Mouse (Mus musculus) forebrain, embryonic 13.5 days (tissue): ENCODE results near the gene Zfp462. TPM values are rescaled to one million over a fixed set of nuclear protein-coding genes. Genes with fewer than 3 reads are reported as not detected.
"Not testable (repeated sequence)": the region's sequence is repeated elsewhere in the genome, so short reads cannot be mapped to it uniquely, and the experiment has no call there.

Experiments
- ATAC-seq: fragments of 200-750 bp; cut with Nextera tagmentation; 2 replicates; pipeline ENCODE4 v1.8.0; 2017
- H3K27ac ChIP-seq: fragments of 300-500 bp; sonication (generic); 2 replicates; pipeline ENCODE4 v1.5.1; 2015; ENCODE audit warnings: inconsistent platforms, mild to moderate bottlenecking, moderate library complexity
- H3K27me3 ChIP-seq: fragments of 300-500 bp; sonication (generic); 2 replicates; pipeline ENCODE4 v1.6.1; 2015; ENCODE audit warnings: mild to moderate bottlenecking, inconsistent platforms
- H3K36me3 ChIP-seq: fragments of 300-500 bp; sonication (generic); 2 replicates; pipeline ENCODE4 v1.6.1; 2015; ENCODE audit warnings: mild to moderate bottlenecking, inconsistent platforms; ENCODE audit not compliant: poor library complexity, severe bottlenecking
- H3K4me1 ChIP-seq: fragments of 300-500 bp; sonication (generic); 2 replicates; pipeline ENCODE4 v1.6.1; 2015; ENCODE audit warnings: inconsistent platforms
- H3K4me2 ChIP-seq: fragments of 300-500 bp; sonication (generic); 2 replicates; pipeline ENCODE4 v1.6.1; 2015; ENCODE audit warnings: inconsistent platforms, mild to moderate bottlenecking, moderate library complexity
- H3K4me3 ChIP-seq: fragments of 300-500 bp; sonication (generic); 2 replicates; pipeline ENCODE4 v1.5.1; 2015; ENCODE audit warnings: mild to moderate bottlenecking, inconsistent platforms
- H3K9ac ChIP-seq: fragments of 300-500 bp; sonication (generic); 2 replicates; pipeline ENCODE4 v1.6.1; 2015; ENCODE audit warnings: mild to moderate bottlenecking, inconsistent platforms
- H3K9me3 ChIP-seq: fragments of 300-500 bp; sonication (generic); replicated peaks from 2 replicates; pipeline ENCODE4 v1.6.1; 2016; ENCODE audit warnings: inconsistent platforms
- WGBS: fragments of 180-500 bp; shearing (Covaris S2); methylation state at CpG from one replicate; pipeline ENCODE4 v1.1.7; 2015; 5-methylcytosine and 5-hydroxymethylcytosine counted together
- polyA plus RNA-seq: library from polyadenylated mRNA; unstranded; fragments of >200 nt; fragmentation: Nextera tagmentation; extraction: Ambion mirVana; gene quantifications from 2 replicates; pipeline ENCODE4 v1.2.1, GENCODE M21; 2015

Gene Zfp462
- polyA plus RNA-seq: 23.1 and 24.6 TPM in 2 replicates

DNA sequence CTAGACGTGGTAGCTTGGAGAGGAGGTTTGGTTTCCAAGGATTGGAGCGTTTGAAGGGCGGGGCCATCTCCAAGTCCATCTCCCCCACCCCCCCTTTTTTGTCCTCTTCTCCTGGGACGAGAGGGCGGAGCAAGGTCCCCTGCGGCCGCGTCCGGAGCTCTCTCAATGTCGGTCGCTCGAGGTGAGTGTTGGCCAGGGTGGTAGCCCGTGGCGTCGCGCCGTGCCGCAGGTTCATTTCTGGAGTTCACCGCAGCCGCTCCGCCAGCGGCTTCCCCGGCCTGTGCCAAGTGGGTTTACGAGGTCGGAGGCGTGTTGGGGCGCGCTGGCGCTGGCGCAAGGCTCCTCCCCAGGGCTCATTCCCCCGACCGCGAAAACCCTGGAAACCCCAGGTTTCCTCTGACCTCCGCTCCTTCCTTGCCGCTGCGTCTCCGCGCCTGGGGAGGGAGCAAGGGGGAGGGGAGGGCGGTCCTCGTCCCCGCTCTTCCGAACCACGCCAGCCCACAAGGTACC is at the start of gene Zfp462:
Zfp462 (plus strand) TSS at position 128 of the 510 bp plus-strand sequence.
- WGBS: 0% methylated on average over 38 of the region's 43 CpGs
- ATAC-seq: peak; percentile 32

GRCm38 (mm10) chr4:54896017-54896416 is 48.8 kb upstream of the Zfp462 start:
- Histone ChIP-seq H3K9me3 (no peaks in the 10 kb centered on the region), H3K4me3 (no peak overlapping the region), H3K27ac (no peak overlapping the region), H3K27me3 (no peaks in the 10 kb centered on the region), H3K4me1 (peaks cover 8% of the 10 kb centered on the region), H3K36me3 (no peaks in the 10 kb centered on the region), H3K4me2 (no peak overlapping the region), H3K9ac (no peak overlapping the region)
- ATAC-seq: 0 out of 2 replicates have a peak, but pooled peaks have one; percentile 33
- 76% methylated on average over 4 of the region's 4 CpGs for whole genome bisulfite sequencing

More for the DNA sequence above, at the start of gene Zfp462:
- H3K9ac ChIP-seq: peak within 1 kb of the TSS; percentile 98
- H3K9me3 ChIP-seq: no peaks in the 10 kb centered on the region
- H3K4me3 ChIP-seq: peak within 1 kb of the TSS; percentile 85
- H3K4me1 ChIP-seq: peaks cover 10% of the 10 kb centered on the region
- peak within 1 kb of the TSS; percentile 78 for H3K4me2 ChIP-seq
- no peaks in the 10 kb centered on the region for H3K27me3 ChIP-seq
- H3K27ac ChIP-seq: peak within 1 kb of the TSS; percentile 100
- no peaks in the 10 kb centered on the region for H3K36me3 ChIP-seq

- Histone ChIP-seq H3K27ac (no peak overlapping the region), H3K9me3 (no peaks in the 10 kb centered on the region), H3K36me3 (no peaks in the 10 kb centered on the region), H3K4me3 (no peak overlapping the region), H3K4me1 (no peaks in the 10 kb centered on the region), H3K4me2 (no peak overlapping the region), H3K27me3 (no peaks in the 10 kb centered on the region), H3K9ac (no peak overlapping the region)
- WGBS: 92% methylated on average over 8 of the region's 8 CpGs
- ATAC-seq: no peak
Observed at GRCm38 (mm10) chr4:54904641-54905040, 40.2 kb upstream of the Zfp462 start.

DNA sequence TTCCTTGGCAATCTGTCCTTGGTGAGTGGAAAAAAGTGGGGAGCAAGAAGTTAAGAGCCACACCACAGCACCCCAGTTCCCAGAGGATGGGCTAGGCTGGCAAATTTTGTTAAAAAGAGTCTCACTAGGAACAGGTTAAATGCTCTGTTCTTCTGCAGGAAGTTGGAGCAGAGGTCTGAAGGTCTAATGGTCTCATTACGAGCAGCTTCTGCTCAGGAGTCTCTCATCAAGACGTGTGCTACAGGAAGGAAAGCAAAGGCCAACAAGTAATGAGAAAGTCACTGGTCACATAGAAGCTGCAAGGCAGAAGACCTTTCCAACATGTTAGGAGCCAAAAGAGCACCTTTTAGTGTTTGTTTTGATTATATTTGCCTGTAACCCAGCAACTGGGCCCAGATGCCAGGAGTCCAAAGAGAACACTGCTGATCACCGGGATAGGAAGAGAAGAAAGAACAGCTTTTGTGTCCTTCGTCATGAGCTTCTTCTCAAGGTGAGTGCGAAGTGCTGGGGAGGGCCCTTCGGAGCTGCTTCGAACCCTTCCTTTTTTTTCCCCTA is 39.4 kb upstream of the Zfp462 start:
- Histone ChIP-seq H3K9me3 (no peaks in the 10 kb centered on the region), H3K36me3 (no peaks in the 10 kb centered on the region), H3K27me3 (no peaks in the 10 kb centered on the region), H3K27ac (no peak overlapping the region), H3K4me3 (no peak overlapping the region), H3K9ac (no peak overlapping the region), H3K4me2 (no peak overlapping the region), H3K4me1 (no peaks in the 10 kb centered on the region)
- no peak for ATAC-seq
- WGBS: 89% methylated on average over 7 of the region's 7 CpGs

GRCm38 (mm10) chr4:54910300-54910699 is 34.5 kb upstream of the Zfp462 start:
- Histone ChIP-seq H3K4me1 (no peaks in the 10 kb centered on the region), H3K9me3 (no peaks in the 10 kb centered on the region), H3K27ac (no peak overlapping the region), H3K36me3 (no peaks in the 10 kb centered on the region), H3K27me3 (no peaks in the 10 kb centered on the region), H3K4me3 (no peak overlapping the region), H3K4me2 (no peak overlapping the region), H3K9ac (no peak overlapping the region)
- WGBS: 86% methylated on average over 3 of the region's 3 CpGs
- ATAC-seq: no peak

GRCm38 (mm10) chr4:54918276-54918675 is 26.6 kb upstream of the Zfp462 start:
- no peaks in the 10 kb centered on the region for H3K27me3 ChIP-seq
- no peaks in the 10 kb centered on the region for H3K4me1 ChIP-seq
- 84% methylated on average over 3 of the region's 3 CpGs for WGBS
- H3K27ac ChIP-seq: no peak overlapping the region
- H3K36me3 ChIP-seq: no peaks in the 10 kb centered on the region
- H3K4me2 ChIP-seq: no peak overlapping the region
- H3K4me3 ChIP-seq: no peak overlapping the region
- H3K9ac ChIP-seq: no peak overlapping the region
- no peak for ATAC-seq
- H3K9me3 ChIP-seq: no peaks in the 10 kb centered on the region

- H3K9ac ChIP-seq: no peak overlapping the region
- no peaks in the 10 kb centered on the region for H3K27me3 ChIP-seq
- ATAC-seq: no peak
- no peak overlapping the region for H3K4me2 ChIP-seq
- H3K27ac ChIP-seq: no peak overlapping the region
- no peak overlapping the region for H3K4me3 ChIP-seq
- H3K4me1 ChIP-seq: no peaks in the 10 kb centered on the region
- H3K9me3 ChIP-seq: no peaks in the 10 kb centered on the region
- H3K36me3 ChIP-seq: no peaks in the 10 kb centered on the region
- 90% methylated on average over 2 of the region's 2 CpGs for WGBS
Observed at GRCm38 (mm10) chr4:54923386-54923785, 21.5 kb upstream of the Zfp462 start.

DNA sequence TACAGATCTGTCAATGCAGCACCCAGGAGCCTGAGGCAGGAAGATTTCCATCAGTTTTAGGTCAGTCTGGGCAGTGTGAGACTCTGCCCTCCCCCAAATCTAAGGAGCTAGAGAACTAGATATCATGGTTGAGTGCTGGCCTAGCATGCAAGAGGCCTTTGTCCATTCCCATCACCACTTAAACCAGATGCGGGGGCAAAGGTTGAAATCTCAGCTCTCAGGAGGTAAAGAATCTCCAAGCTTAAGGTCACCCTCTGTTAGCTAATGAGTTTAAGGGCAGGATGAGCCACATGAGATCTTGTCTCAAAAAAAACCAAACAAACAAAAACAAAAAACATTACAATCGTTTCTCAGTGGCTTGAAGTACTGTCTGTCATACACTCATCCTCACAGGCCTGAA is 20.5 kb upstream of the Zfp462 start:
- ATAC-seq: no peak
- WGBS: 87% methylated on average over 2 of the region's 2 CpGs
- Histone ChIP-seq H3K4me1 (no peaks in the 10 kb centered on the region), H3K9me3 (no peaks in the 10 kb centered on the region), H3K9ac (no peak overlapping the region), H3K4me2 (no peak overlapping the region), H3K27me3 (no peaks in the 10 kb centered on the region), H3K4me3 (no peak overlapping the region), H3K27ac (no peak overlapping the region), H3K36me3 (no peaks in the 10 kb centered on the region)

DNA sequence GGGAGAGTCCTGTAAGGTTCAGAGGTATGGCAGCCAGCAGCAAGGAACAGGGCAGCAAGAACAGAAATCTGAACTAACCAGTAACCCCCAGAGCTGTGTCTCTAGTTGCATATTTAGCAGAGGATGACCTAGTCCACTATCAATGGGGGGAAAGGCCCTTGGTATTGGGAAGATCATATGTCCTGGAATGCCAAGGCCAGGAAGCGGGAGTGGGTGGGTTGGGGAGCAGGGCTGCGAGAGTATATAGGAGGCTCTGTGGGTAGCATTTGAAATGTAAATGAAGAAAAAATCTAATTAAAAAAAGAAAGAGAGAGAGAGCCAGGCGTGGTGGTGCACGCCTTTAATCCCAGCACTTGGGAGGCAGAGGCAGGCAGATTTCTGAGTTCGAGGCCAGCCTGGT is 18.4 kb upstream of the Zfp462 start:
- not testable (repeated sequence) for ATAC-seq, H3K4me1 ChIP-seq, H3K36me3 ChIP-seq, H3K27ac ChIP-seq, H3K9me3 ChIP-seq, H3K4me2 ChIP-seq, H3K4me3 ChIP-seq, H3K27me3 ChIP-seq, H3K9ac ChIP-seq
- WGBS: 83% methylated on average over 5 of the region's 5 CpGs

DNA sequence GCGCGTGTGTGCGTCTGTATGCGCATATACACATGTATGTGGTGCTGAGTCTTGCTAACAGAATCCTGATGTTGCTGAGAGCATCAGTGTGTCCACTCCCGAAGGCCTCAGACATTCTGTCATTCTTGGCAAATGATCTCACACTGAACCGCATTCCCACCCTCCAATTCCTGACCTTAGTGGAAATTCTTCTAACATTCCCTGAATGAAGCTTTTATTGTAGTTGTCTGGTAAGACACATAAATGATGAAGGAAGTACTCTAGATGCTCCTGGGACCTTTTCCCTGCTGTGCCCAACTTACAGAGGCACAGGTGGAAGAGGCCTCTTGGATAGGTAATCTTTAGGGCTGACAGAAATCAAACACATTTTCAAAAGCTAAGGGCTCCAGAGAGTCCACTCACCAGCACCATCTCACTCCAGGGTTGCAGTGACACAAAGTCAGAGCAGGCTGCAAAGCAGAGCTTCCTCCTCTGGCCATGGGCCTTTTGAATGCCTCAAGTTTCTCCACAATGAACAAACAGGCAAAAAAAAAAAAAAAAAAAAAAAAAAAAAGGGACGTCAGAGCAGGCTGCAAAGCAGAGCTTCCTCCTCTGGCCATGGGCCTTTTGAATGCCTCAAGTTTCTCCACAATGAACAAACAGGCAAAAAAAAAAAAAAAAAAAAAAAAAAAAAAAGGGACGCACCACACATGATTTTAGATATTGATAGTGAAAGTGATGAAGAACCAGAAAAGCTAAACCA is 17.4 kb upstream of the Zfp462 start:
- H3K9ac ChIP-seq, H3K27me3 ChIP-seq, H3K4me3 ChIP-seq, H3K36me3 ChIP-seq, H3K27ac ChIP-seq, H3K4me1 ChIP-seq, H3K9me3 ChIP-seq, ATAC-seq, H3K4me2 ChIP-seq: not testable (repeated sequence)
- 84% methylated on average over 8 of the region's 8 CpGs for WGBS

- Histone ChIP-seq H3K4me2 (no peak overlapping the region), H3K27me3 (no peaks in the 10 kb centered on the region), H3K4me1 (no peaks in the 10 kb centered on the region), H3K9me3 (no peaks in the 10 kb centered on the region), H3K27ac (no peak overlapping the region), H3K36me3 (no peaks in the 10 kb centered on the region), H3K4me3 (no peak overlapping the region), H3K9ac (no peak overlapping the region)
- no peak for ATAC-seq
- WGBS: 61% methylated on average over 2 of the region's 2 CpGs
Observed at GRCm38 (mm10) chr4:54929686-54930085, 15.2 kb upstream of the Zfp462 start.

DNA sequence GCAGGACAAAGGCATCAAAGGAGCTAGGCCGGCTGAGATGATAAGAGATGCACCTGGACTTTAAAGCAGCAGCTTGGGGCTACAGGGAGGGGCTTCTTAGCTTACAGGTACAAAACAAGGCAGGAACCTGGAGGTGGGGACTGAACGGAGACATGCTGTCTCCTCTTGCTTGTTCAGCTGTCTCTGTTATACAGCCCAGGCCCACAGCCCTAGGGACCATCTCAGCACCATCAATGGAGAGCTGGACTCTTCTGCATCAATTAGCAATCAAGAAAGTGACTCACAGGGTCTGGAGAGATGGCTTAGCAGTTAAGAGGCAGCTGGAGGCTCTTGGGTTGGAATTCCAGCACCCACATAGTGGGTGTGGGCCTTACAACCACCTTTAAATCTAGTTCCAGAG is 12.2 kb upstream of the Zfp462 start:
- no peak for ATAC-seq
- Histone ChIP-seq H3K27ac (no peak overlapping the region), H3K4me3 (no peak overlapping the region), H3K27me3 (no peaks in the 10 kb centered on the region), H3K4me2 (no peak overlapping the region), H3K9me3 (no peaks in the 10 kb centered on the region), H3K36me3 (no peaks in the 10 kb centered on the region), H3K9ac (no peak overlapping the region), H3K4me1 (no peaks in the 10 kb centered on the region)
- WGBS: 32% methylated on average over 2 of the region's 2 CpGs
